Mouse (Mus musculus) CD4-positive, CD25-positive, alpha-beta regulatory T cell, adult 9 weeks (primary cell): Measurements from ENCODE around the gene Aldh9a1. TPM values are rescaled to one million over a fixed set of nuclear protein-coding genes. Genes with fewer than 3 reads are reported as not detected.

ENCODE experiments used
- polyA plus RNA-seq: library from polyadenylated mRNA; unstranded; fragments of 100-300 nt; shearing (Covaris generic); gene quantifications from one replicate; pipeline ENCODE4 v1.2.1, GENCODE M21; 2017

The Aldh9a1 gene
- polyA plus RNA-seq = 84.2 TPM

GRCm38 (mm10) chr1:167349815-167350596 lies at the start of gene Aldh9a1:
Gene Aldh9a1 (plus strand): TSS chr1:167349991.

GRCm38 (mm10) chr1:167308261-167309054 lies 41.3 kb upstream of the Aldh9a1 start, which contains the start of gene Tmco1:
Gene Tmco1 (plus strand): TSS chr1:167308378.

GRCm38 (mm10) chr1:167393683-167394492 lies 44.1 kb downstream of the Aldh9a1 start, which contains the start of gene Mgst3:
Gene Mgst3 (minus strand): TSS chr1:167393841.

Other genes starting within 250 kb of the Aldh9a1 start
- gene Uck2, start 64.7 kb upstream of the Aldh9a1 start, polyA plus RNA-seq = 35.3 TPM
- 102 TPM for gene Tmco1, start 41.6 kb upstream of the Aldh9a1 start, polyA plus RNA-seq
- gene Mgst3, start 43.9 kb downstream of the Aldh9a1 start, polyA plus RNA-seq = 4.8 TPM
- not detected for gene Lrrc52, start 116.8 kb downstream of the Aldh9a1 start, polyA plus RNA-seq
- not detected for gene Rxrg, start 248.4 kb downstream of the Aldh9a1 start, polyA plus RNA-seq